ENCODE assay signal across 17 mouse cellular contexts in the genomic region with DNA sequence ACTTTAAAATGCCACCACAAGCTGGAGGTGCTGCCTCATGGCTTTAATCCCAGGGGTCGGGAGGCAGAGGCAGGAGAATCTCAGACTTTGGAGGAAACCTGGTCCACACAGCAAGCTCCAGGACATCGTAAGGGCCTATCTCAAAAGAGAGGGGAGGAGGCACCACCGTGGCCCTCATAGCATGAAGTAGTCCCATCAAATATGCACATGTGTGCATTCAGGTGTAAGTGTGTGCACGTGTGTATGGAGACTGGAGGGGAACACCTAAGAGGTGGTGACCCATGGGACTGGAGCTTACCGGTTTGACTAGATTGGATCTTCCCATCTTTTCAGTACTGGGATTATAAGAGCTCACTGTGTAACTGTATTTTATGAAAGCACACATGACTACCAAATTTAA. TPM values are rescaled to one million over a fixed set of nuclear protein-coding genes. Genes with fewer than 3 reads are reported as not detected.
DNase-seq lines count a peak whose midpoint lies in the region; ATAC-seq and TF ChIP-seq lines count a peak whose summit lies in the region.
"Had no signal": no experiment of that assay in that cellular context is flagged by ENCODE, and none has a peak within 500 bp of the region (broad histone marks: within the 10 kb centered on the region; RNA-seq: fewer than 3 reads in every experiment).

No protein-coding gene starts in this region.

- H3K79me2 ChIP-seq in CH12.LX (replicated peaks; ENCODE audit: control insufficient read depth, extremely low read depth, insufficient read depth, poor library complexity, severe bottlenecking) = no peaks in the 10 kb centered on the region

- no peak overlapping the region for H3K4me3 ChIP-seq in heart, embryonic 15.5 days
- no peak overlapping the region for H3K4me3 ChIP-seq in kidney, postnatal 0 days (replicated peaks; ENCODE audit: low read depth, low read length)
- no peak overlapping the region for H3K4me3 ChIP-seq in CH12.LX (replicated peaks in 1 of 3; ENCODE audit: low read depth in 2 of 3, low read length in 2 of 3, poor library complexity in 1 of 3)
- H3K4me3 ChIP-seq in embryonic fibroblast, embryonic 13.5 days (ENCODE audit: insufficient read depth, low read length) = no peak overlapping the region
- H3K4me3 ChIP-seq: forebrain, embryonic 15.5 days; heart, embryonic 10.5 days; hindbrain, embryonic 12.5 days; intestine, embryonic 15.5 days; midbrain, embryonic 12.5 days had no signal

- TF ChIP-seq CTCF in kidney, postnatal 0 days (IDR thresholded peaks at IDR 0.05; ENCODE audit: low read depth) = no peak
- TF ChIP-seq CTCF in CH12.LX (conservative IDR thresholded peaks at IDR 0.05 in 1 of 2, IDR thresholded peaks at IDR 0.05 in 1 of 2; ENCODE audit: low read depth in 2 of 2, low read length in 2 of 2) = no peak
- no peak for TF ChIP-seq CTCF in embryonic fibroblast, embryonic 13.5 days (IDR thresholded peaks at IDR 0.05; ENCODE audit: borderline replicate concordance, insufficient read depth, low read length)

- TF ChIP-seq RAD21 in CH12.LX (IDR thresholded peaks at IDR 0.05; ENCODE audit: low read depth, low read length) = no peak

- peaks cover 34% of the 10 kb centered on the region for H3K4me1 ChIP-seq in heart, embryonic 15.5 days (replicated peaks)
- H3K4me1 ChIP-seq in kidney, postnatal 0 days (replicated peaks; ENCODE audit: insufficient read depth, low read length) = peaks cover 27% of the 10 kb centered on the region
- H3K4me1 ChIP-seq in CH12.LX (ENCODE audit: control insufficient read depth in 1 of 2, insufficient read depth in 2 of 2) = peaks cover 3 to 57% of the 10 kb centered on the region in 2 experiments; a peak in 3 of 4 replicates
- peaks cover 5% of the 10 kb centered on the region; the same call in 1 of the 2 replicates for H3K4me1 ChIP-seq in embryonic fibroblast, embryonic 13.5 days (ENCODE audit: control insufficient read depth, insufficient read depth, low read length)
- H3K4me1 ChIP-seq: forebrain, embryonic 15.5 days; intestine, embryonic 15.5 days; midbrain, embryonic 12.5 days had no signal

- no peak overlapping the region for H3K9ac ChIP-seq in heart, embryonic 15.5 days
- H3K9ac ChIP-seq in kidney, postnatal 0 days (ENCODE audit: low read depth, low read length) = no peak overlapping the region
- no peak overlapping the region for H3K9ac ChIP-seq in CH12.LX (ENCODE audit: insufficient read depth, low read depth)
- H3K9ac ChIP-seq: forebrain, embryonic 15.5 days; hindbrain, embryonic 12.5 days; intestine, embryonic 15.5 days; liver, embryonic 14.5 days; midbrain, embryonic 12.5 days had no signal

- dilution Hi-C loops in CH12.LX (cut with MboI; ENCODE audit: extremely low pct_ligation_motif_present, extremely low pct_unique_long_range_greater_than_20kb, low sequenced_read_pairs) = no loop called here

- no peak for DNase-seq in heart, adult 8-10 months (ENCODE audit: low spot score)
- DNase-seq in kidney, postnatal 0 days (ENCODE audit: low spot score) = no peak
- no peak for DNase-seq in kidney, adult 11 months
- DNase-seq in CH12.LX (ENCODE audit: extremely low read depth) = no peak
- DNase-seq in adrenal gland, adult 8-10 months = no peak
- no peak for DNase-seq in left cerebral cortex, adult 11 months (ENCODE audit: low spot score)
- DNase-seq: cerebellum, adult 2 months; cerebellum, postnatal 36 days; thymus, adult 18-20 months had no signal

- no peaks in the 10 kb centered on the region for H3K9me3 ChIP-seq in heart, embryonic 15.5 days (replicated peaks)
- no peaks in the 10 kb centered on the region for H3K9me3 ChIP-seq in kidney, postnatal 0 days (replicated peaks; ENCODE audit: low read length)
- H3K9me3 ChIP-seq in CH12.LX (replicated peaks; ENCODE audit: low read length) = no peaks in the 10 kb centered on the region
- H3K9me3 ChIP-seq: forebrain, embryonic 15.5 days; heart, embryonic 10.5 days; hindbrain, embryonic 12.5 days; intestine, embryonic 15.5 days; midbrain, embryonic 12.5 days had no signal

- H3K36me3 ChIP-seq in heart, embryonic 15.5 days = peaks cover 6% of the 10 kb centered on the region; the same call in 1 of the 2 replicates
- H3K36me3 ChIP-seq in kidney, postnatal 0 days (ENCODE audit: insufficient read depth, low read length) = peaks cover 6% of the 10 kb centered on the region; the same call in 1 of the 2 replicates
- H3K36me3 ChIP-seq in CH12.LX (replicated peaks in 1 of 2; ENCODE audit: control insufficient read depth in 1 of 2, insufficient read depth in 1 of 2, low read length in 1 of 2) = peaks cover 14 to 21% of the 10 kb centered on the region in 2 experiments

- no peaks in the 10 kb centered on the region for H3K27me3 ChIP-seq in heart, embryonic 15.5 days
- no peaks in the 10 kb centered on the region for H3K27me3 ChIP-seq in kidney, postnatal 0 days (ENCODE audit: insufficient read depth, low read length)
- no peaks in the 10 kb centered on the region for H3K27me3 ChIP-seq in CH12.LX (replicated peaks)
- H3K27me3 ChIP-seq: forebrain, embryonic 15.5 days; hindbrain, embryonic 12.5 days; intestine, embryonic 15.5 days; midbrain, embryonic 12.5 days had no signal

- in situ Hi-C loops in CH12.LX (cut with MboI; ENCODE audit: low pct_ligation_motif_present, low pct_unique_long_range_greater_than_20kb, low sequenced_read_pairs) = no loop called here

- 88% methylated on average over 5 of the region's 5 CpGs for WGBS in heart, embryonic 15.5 days
- WGBS in kidney, postnatal 0 days = 74% methylated on average over 5 of the region's 5 CpGs

- H3K4me2 ChIP-seq in heart, embryonic 15.5 days = no peak overlapping the region
- no peak overlapping the region for H3K4me2 ChIP-seq in kidney, postnatal 0 days (ENCODE audit: low read length)
- no peak overlapping the region for H3K4me2 ChIP-seq in CH12.LX (ENCODE audit: insufficient read depth, low read depth, poor library complexity, severe bottlenecking)
- H3K4me2 ChIP-seq: forebrain, embryonic 15.5 days; hindbrain, embryonic 12.5 days; intestine, embryonic 15.5 days; midbrain, embryonic 12.5 days had no signal

- peak overlapping the region; percentile 48; the same call in 1 of the 2 replicates for H3K27ac ChIP-seq in heart, embryonic 15.5 days
- peak overlapping the region; percentile 61 for H3K27ac ChIP-seq in kidney, postnatal 0 days
- no peak overlapping the region for H3K27ac ChIP-seq in CH12.LX (ENCODE audit: insufficient read depth, low read depth)
- peak overlapping the region; percentile 31; the same call in 1 of the 2 replicates for H3K27ac ChIP-seq in embryonic fibroblast, embryonic 13.5 days (ENCODE audit: insufficient read depth, low read length)
- H3K27ac ChIP-seq: forebrain, embryonic 15.5 days; heart, embryonic 10.5 days; hindbrain, embryonic 12.5 days; intestine, embryonic 15.5 days; liver, embryonic 14.5 days; midbrain, embryonic 12.5 days had no signal

- no peak for ATAC-seq in heart, embryonic 15.5 days (replicated peaks; ENCODE audit: insufficient number of reproducible peaks, insufficient read depth, low FRiP score, low read depth)
- ATAC-seq in kidney, postnatal 0 days (replicated peaks; ENCODE audit: low FRiP score, low read depth) = no peak
- ATAC-seq: forebrain, embryonic 15.5 days; intestine, embryonic 15.5 days had no signal

- TF ChIP-seq EP300 in CH12.LX (IDR thresholded peaks at IDR 0.05; ENCODE audit: low read length) = no peak

- TF ChIP-seq POLR2A in CH12.LX (IDR thresholded peaks at IDR 0.05; ENCODE audit: low read depth, low read length) = no peak
- TF ChIP-seq POLR2A in embryonic fibroblast, embryonic 13.5 days (IDR thresholded peaks at IDR 0.05; ENCODE audit: low read depth, low read length) = no peak

TF ChIP-seq in CH12.LX, 34 proteins besides CTCF, POLR2A, EP300 and RAD21:
- peak; percentile 31; the same call in 1 of the 2 replicates for TF ChIP-seq ZMIZ1 (IDR thresholded peaks at IDR 0.05; ENCODE audit: low read depth, low read length)
- TF ChIP-seq POLR2AphosphoS2 (IDR thresholded peaks at IDR 0.05; ENCODE audit: low read depth, low read length) = peak; percentile 57
- no peak for TF ChIP-seq ZNF384 (IDR thresholded peaks at IDR 0.05; ENCODE audit: low read depth, low read length)
TF ChIP-seq in CH12.LX: peak in this region for 2.

RNA-seq across cellular contexts. Expression of a gene that starts 53.6 kb away (rescaled TPM):
- 2.7 and 3.8 TPM in 2 replicates for polyA plus RNA-seq in heart, embryonic 15.5 days (2015; fragmentation: Nextera tagmentation; extraction: Ambion mirVana)
- total RNA-seq in heart, adult 8-10 months (2022) = 1 to 10 TPM; 2.3 to 4.4 (median 3.6) TPM
- 2.3 and 3.6 TPM in 2 replicates for polyA plus RNA-seq in kidney, postnatal 0 days (2015; fragmentation: Nextera tagmentation; extraction: Ambion mirVana)
- total RNA-seq in CH12.LX (2012; rRNA removed) = 4.0 and 6.1 TPM in 2 replicates
- 1.4 and 2.2 TPM in 2 replicates for total RNA-seq in CH12.LX (2014; rRNA removed)
- polyA plus RNA-seq in CH12.LX (2012; ENCODE audit: insufficient read length, low read depth) = 8.8 and 9.8 TPM in 2 replicates
- 0.30 and 0.39 TPM in 2 replicates for polyA plus RNA-seq in embryonic fibroblast, embryonic 13.5 days (2011; ENCODE audit: insufficient read length, low read depth, missing spikeins)
- 1 to 10 TPM; 1.5 to 3.3 (median 3.0) TPM for total RNA-seq in adrenal gland, adult 8-10 months (2022)

RNA-seq across cellular contexts. Expression of a gene that starts 53.8 kb away (rescaled TPM):
- 20.9 and 28.3 TPM in 2 replicates for polyA plus RNA-seq in heart, embryonic 15.5 days (2015; fragmentation: Nextera tagmentation; extraction: Ambion mirVana)
- total RNA-seq in heart, adult 8-10 months (2022) = 10 to 100 TPM; 11.7 to 14.6 (median 12.8) TPM
- 38.8 and 39.2 TPM in 2 replicates for polyA plus RNA-seq in kidney, postnatal 0 days (2015; fragmentation: Nextera tagmentation; extraction: Ambion mirVana)
- total RNA-seq in CH12.LX (2012; rRNA removed) = 24.8 and 26.8 TPM in 2 replicates
- total RNA-seq in CH12.LX (2014; rRNA removed) = 16.3 and 16.8 TPM in 2 replicates
- polyA plus RNA-seq in CH12.LX (2012; ENCODE audit: insufficient read length, low read depth) = 28.4 and 30.0 TPM in 2 replicates
- 19.5 and 20.5 TPM in 2 replicates for polyA plus RNA-seq in embryonic fibroblast, embryonic 13.5 days (2011; ENCODE audit: insufficient read length, low read depth, missing spikeins)
- total RNA-seq in adrenal gland, adult 8-10 months (2022) = 10 to 100 TPM; 28.2 to 50.0 (median 40.7) TPM
